Mouse (Mus musculus): ENCODE measurements around the gene Dis3.

GRCm38 (mm10) chr14:99044096-99044495 lies 55.5 kb downstream of the Dis3 start:
- TF ChIP-seq CTCF (IDR thresholded peaks at IDR 0.05): no peak
- TF ChIP-seq EP300 (IDR thresholded peaks at IDR 0.05): no peak

All from lung, postnatal 0 days (tissue).